Mouse (Mus musculus) thymus, adult 2 months (tissue): ENCODE results near the gene Thoc5. TPM values are rescaled to one million over a fixed set of nuclear protein-coding genes. Genes with fewer than 3 reads are reported as not detected.

ENCODE experiments used
- DNase-seq: peaks from one replicate; pipeline ENCODE4 v3.0.0; 2021
- H3K27ac ChIP-seq: fragments of 200-500 bp; 2 replicates; pipeline ENCODE4 v1.5.1; 2012; ENCODE audit warnings: low read length, control low read depth; ENCODE audit not compliant: control insufficient read depth, insufficient read depth
- H3K27me3 ChIP-seq: fragments of 200-500 bp; 2 replicates; pipeline ENCODE4 v1.6.1; 2012; ENCODE audit warnings: mild to moderate bottlenecking, low read length, moderate library complexity, mixed read lengths; ENCODE audit not compliant: control insufficient read depth, insufficient read depth
- H3K36me3 ChIP-seq: fragments of 200-500 bp; 2 replicates; pipeline ENCODE4 v1.6.1; 2012; ENCODE audit warnings: mild to moderate bottlenecking, low read length, moderate library complexity; ENCODE audit not compliant: control insufficient read depth, insufficient read depth
- H3K4me1 ChIP-seq: fragments of 200-500 bp; replicated peaks from 2 replicates; pipeline ENCODE4 v1.6.1; 2012; ENCODE audit warnings: low read length; ENCODE audit not compliant: control insufficient read depth, insufficient read depth
- H3K4me3 ChIP-seq: fragments of 200-500 bp; 2 replicates; pipeline ENCODE4 v1.5.1; 2012; ENCODE audit warnings: mild to moderate bottlenecking, low read length, control low read depth, moderate library complexity; ENCODE audit not compliant: control insufficient read depth, insufficient read depth
- CTCF ChIP-seq: fragments of 200-500 bp; IDR thresholded peaks from 2 replicates; pipeline ENCODE4 v1.5.1; 2012; ENCODE audit warnings: mild to moderate bottlenecking, control low read depth, low read length, moderate library complexity, borderline replicate concordance; ENCODE audit not compliant: control insufficient read depth, poor library complexity, insufficient read depth; ENCODE audit errors: extremely low read depth
- POLR2A ChIP-seq: fragments of 200-500 bp; IDR thresholded peaks from 2 replicates; pipeline ENCODE4 v1.6.1; 2012; ENCODE audit warnings: mild to moderate bottlenecking, low read length, control low read depth, moderate library complexity; ENCODE audit not compliant: control insufficient read depth, poor library complexity, insufficient read depth; ENCODE audit errors: extremely low read depth
- WGBS: fragments of 180-500 bp; shearing (Covaris S2); methylation state at CpG from one replicate; pipeline ENCODE4 v1.1.7; 2018; 5-methylcytosine and 5-hydroxymethylcytosine counted together
- polyA plus RNA-seq: library from polyadenylated mRNA; depleted of rRNA; stranded (reverse); fragments of >200 nt; gene quantifications from 2 replicates; pipeline ENCODE4 v1.2.3, GENCODE M21; 2012; rRNA removed

Thoc5 gene
- 27.3 and 28.5 TPM in 2 replicates for polyA plus RNA-seq

GRCm38 (mm10) chr11:4894848-4895816 is at the start of gene Thoc5:
Thoc5 (plus strand) TSS chr11:4895320.
- H3K36me3 ChIP-seq, result peaks cover 4% of the 10 kb centered on the region; the same call in 1 of the 2 replicates
- H3K4me3 ChIP-seq, result peak within 1 kb of the TSS; percentile 62
- peak within 1 kb of the TSS; percentile 65 for H3K27ac ChIP-seq
- 2% methylated on average over 52 of the region's 52 CpGs for WGBS
- peaks cover 6% of the 10 kb centered on the region for H3K4me1 ChIP-seq
- peak; percentile 79 for DNase-seq
- H3K27me3 ChIP-seq, result no peaks in the 10 kb centered on the region
- TF ChIP-seq POLR2A (peak; percentile 68), CTCF (no peak; the same call in 1 of the 2 replicates)

GRCm38 (mm10) chr11:4848483-4849248 is 46.5 kb upstream of the Thoc5 start:
- WGBS, result 2% methylated on average over 50 of the region's 50 CpGs
- Histone ChIP-seq H3K36me3 (no peaks in the 10 kb centered on the region), H3K4me3 (peak overlapping the region; percentile 92), H3K27ac (peak overlapping the region; percentile 6; the same call in 1 of the 2 replicates), H3K4me1 (peaks cover 2% of the 10 kb centered on the region; the same call in 1 of the 2 replicates), H3K27me3 (no peaks in the 10 kb centered on the region)
- DNase-seq, result peak; percentile 63
- TF ChIP-seq POLR2A, result no peak
- TF ChIP-seq CTCF, result no peak

GRCm38 (mm10) chr11:4849258-4849943 is 45.7 kb upstream of the Thoc5 start, which contains the start of gene Nf2:
Nf2 (minus strand) TSS chr11:4849536.
- no peaks in the 10 kb centered on the region for H3K36me3 ChIP-seq
- peak within 1 kb of the TSS; percentile 92 for H3K4me3 ChIP-seq
- DNase-seq, result peak; percentile 96
- H3K27me3 ChIP-seq, result no peaks in the 10 kb centered on the region
- TF ChIP-seq CTCF (no peak), POLR2A (peak; percentile 66; the same call in 1 of the 2 replicates)
- H3K4me1 ChIP-seq, result peaks cover 2% of the 10 kb centered on the region; the same call in 1 of the 2 replicates
- H3K27ac ChIP-seq, result peak within 1 kb of the TSS; percentile 6; the same call in 1 of the 2 replicates
- WGBS, result under 1% methylated on average over 60 of the region's 60 CpGs

- Histone ChIP-seq H3K4me3 (no peak overlapping the region), H3K4me1 (peaks cover 2% of the 10 kb centered on the region; the same call in 1 of the 2 replicates), H3K27ac (no peak overlapping the region), H3K36me3 (no peaks in the 10 kb centered on the region), H3K27me3 (no peaks in the 10 kb centered on the region)
- WGBS, result 86% methylated on average over 2 of the region's 2 CpGs
- TF ChIP-seq CTCF (no peak), POLR2A (no peak)
- DNase-seq, result no peak
These were observed 44.7 kb upstream of the Thoc5 start for GRCm38 (mm10) chr11:4850404-4850803.

- TF ChIP-seq CTCF, result no peak
- no peaks in the 10 kb centered on the region for H3K27me3 ChIP-seq
- H3K36me3 ChIP-seq, result no peaks in the 10 kb centered on the region
- no peak overlapping the region for H3K27ac ChIP-seq
- DNase-seq, result no peak
- H3K4me1 ChIP-seq, result peaks cover 2% of the 10 kb centered on the region; the same call in 1 of the 2 replicates
- no peak overlapping the region for H3K4me3 ChIP-seq
These were observed 42.1 kb upstream of the Thoc5 start for GRCm38 (mm10) chr11:4853021-4853420.
